Mouse (Mus musculus) kidney, embryonic 16.5 days (tissue): Measurements from ENCODE around the gene Lama2. TPM values are rescaled to one million over a fixed set of nuclear protein-coding genes. Genes with fewer than 3 reads are reported as not detected.

Source experiments
- ATAC-seq: fragments of 200-750 bp; cut with Nextera tagmentation; 2 replicates; pipeline ENCODE4 v1.8.0; 2017; ENCODE audit warnings: moderate TSS enrichment; ENCODE audit not compliant: low FRiP score, low TSS enrichment
- H3K27ac ChIP-seq: fragments of 300-500 bp; sonication (generic); 2 replicates; pipeline ENCODE4 v1.5.1; 2014; ENCODE audit warnings: low read length
- H3K27me3 ChIP-seq: fragments of 300-500 bp; sonication (generic); 2 replicates; pipeline ENCODE4 v1.6.1; 2014; ENCODE audit warnings: low read length, control low read depth, mixed read lengths; ENCODE audit not compliant: insufficient read depth
- H3K36me3 ChIP-seq: fragments of 300-500 bp; sonication (generic); 2 replicates; pipeline ENCODE4 v1.6.1; 2014; ENCODE audit warnings: low read length, control low read depth, mixed read lengths; ENCODE audit not compliant: insufficient read depth
- H3K4me1 ChIP-seq: fragments of 300-500 bp; sonication (generic); 2 replicates; pipeline ENCODE4 v1.6.1; 2014; ENCODE audit warnings: low read length, control low read depth, mixed read lengths; ENCODE audit not compliant: insufficient read depth
- H3K4me2 ChIP-seq: fragments of 300-500 bp; sonication (generic); replicated peaks from 2 replicates; pipeline ENCODE4 v1.6.1; 2014; ENCODE audit warnings: low read depth, low read length
- H3K4me3 ChIP-seq: fragments of 300-500 bp; sonication (generic); 2 replicates; pipeline ENCODE4 v1.5.1; 2014; ENCODE audit warnings: mild to moderate bottlenecking, low read length
- H3K9ac ChIP-seq: fragments of 300-500 bp; sonication (generic); replicated peaks from 2 replicates; pipeline ENCODE4 v1.6.1; 2014; ENCODE audit warnings: low read length
- H3K9me3 ChIP-seq: fragments of 300-500 bp; sonication (generic); 2 replicates; pipeline ENCODE4 v1.6.1; 2016; ENCODE audit warnings: low read length, control low read depth
- WGBS: fragments of 180-500 bp; shearing (Covaris S2); extraction: QIAGEN DNeasy Blood & Tissue Kit; methylation state at CpG from one replicate; pipeline ENCODE4 v1.1.7; 2014; 5-methylcytosine and 5-hydroxymethylcytosine counted together
- polyA plus RNA-seq: library from polyadenylated mRNA; unstranded; fragments of >200 nt; fragmentation: Nextera tagmentation; extraction: Ambion mirVana; gene quantifications from 2 replicates; pipeline ENCODE4 v1.2.1, GENCODE M21; 2015

Gene Lama2
- polyA plus RNA-seq, 1 experiment from 2014 or later: 12.7 TPM

DNA sequence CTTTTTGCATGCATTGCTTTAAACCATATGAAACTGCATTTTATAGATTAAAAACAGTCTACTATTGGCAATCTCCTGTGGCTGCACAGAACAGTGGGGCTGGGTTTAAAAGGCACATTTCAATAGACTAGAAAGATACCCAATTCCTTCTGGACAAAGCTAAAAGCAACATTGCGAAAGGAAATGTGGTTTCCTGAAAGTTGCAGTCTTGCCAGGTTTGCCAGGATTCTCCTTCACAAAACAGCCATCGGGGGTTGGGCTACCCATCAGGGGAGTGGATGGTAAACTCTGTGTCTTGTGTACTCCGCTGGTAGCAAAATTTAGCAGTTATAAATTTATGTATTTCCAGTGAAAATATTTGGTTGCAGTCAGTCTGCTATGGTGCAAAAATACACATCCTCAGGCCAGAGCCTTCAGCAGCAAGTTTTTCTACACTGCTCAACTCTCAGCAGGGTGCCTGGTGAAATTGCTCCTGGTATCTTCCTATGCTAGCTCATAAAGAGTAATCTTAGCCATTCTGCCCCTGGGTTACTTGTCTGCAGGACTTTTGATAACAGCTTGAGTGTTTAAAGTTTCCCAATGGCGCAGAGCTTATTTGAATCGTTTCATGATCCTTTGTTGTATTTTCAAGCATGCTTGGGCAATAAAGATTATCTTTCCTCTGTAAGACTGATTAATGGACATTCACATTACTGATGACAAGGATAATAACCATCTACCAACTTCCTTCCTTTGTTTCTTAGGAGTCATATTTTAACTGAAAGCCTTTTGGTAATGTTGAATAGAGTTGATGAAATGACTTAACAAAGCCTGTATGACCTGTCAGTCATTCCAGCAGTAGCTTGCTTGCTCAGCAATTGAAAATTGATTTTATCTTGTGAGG, 205.7 kb downstream of the Lama2 start:
- Histone ChIP-seq H3K4me1 (no peaks in the 10 kb centered on the region), H3K27me3 (no peaks in the 10 kb centered on the region), H3K4me3 (no peak overlapping the region), H3K36me3 (no peaks in the 10 kb centered on the region), H3K27ac (no peak overlapping the region), H3K4me2 (no peak overlapping the region), H3K9ac (no peak overlapping the region), H3K9me3 (no peaks in the 10 kb centered on the region)
- WGBS: 61% methylated on average over 5 of the region's 5 CpGs
- no peak for ATAC-seq

DNA sequence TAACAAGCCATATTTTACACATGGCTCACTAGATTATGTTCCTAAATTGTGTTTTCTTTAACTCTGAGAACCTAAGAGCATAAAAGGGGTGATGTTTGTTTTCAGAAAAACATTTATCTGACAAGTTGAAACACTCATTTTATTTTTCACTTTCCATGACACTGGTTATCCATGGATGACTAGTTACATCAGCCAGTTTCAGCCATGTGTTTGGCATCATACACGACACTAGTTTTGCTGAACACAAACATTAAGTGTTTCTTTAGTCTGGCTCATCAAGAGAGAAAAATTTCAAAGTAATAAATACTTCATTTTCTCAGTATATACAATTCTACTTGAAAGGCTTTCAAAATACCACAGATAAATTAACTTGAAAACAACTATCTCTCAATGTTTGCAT, 228.8 kb downstream of the Lama2 start:
- H3K9me3 ChIP-seq: no peaks in the 10 kb centered on the region
- ATAC-seq: no peak
- no peak overlapping the region for H3K4me2 ChIP-seq
- H3K4me1 ChIP-seq: peaks cover 7% of the 10 kb centered on the region
- no peak overlapping the region for H3K4me3 ChIP-seq
- H3K27ac ChIP-seq: no peak overlapping the region
- no peaks in the 10 kb centered on the region for H3K27me3 ChIP-seq
- no peaks in the 10 kb centered on the region for H3K36me3 ChIP-seq
- 52% methylated on average over 1 of the region's 1 CpGs for WGBS
- H3K9ac ChIP-seq: no peak overlapping the region

DNA sequence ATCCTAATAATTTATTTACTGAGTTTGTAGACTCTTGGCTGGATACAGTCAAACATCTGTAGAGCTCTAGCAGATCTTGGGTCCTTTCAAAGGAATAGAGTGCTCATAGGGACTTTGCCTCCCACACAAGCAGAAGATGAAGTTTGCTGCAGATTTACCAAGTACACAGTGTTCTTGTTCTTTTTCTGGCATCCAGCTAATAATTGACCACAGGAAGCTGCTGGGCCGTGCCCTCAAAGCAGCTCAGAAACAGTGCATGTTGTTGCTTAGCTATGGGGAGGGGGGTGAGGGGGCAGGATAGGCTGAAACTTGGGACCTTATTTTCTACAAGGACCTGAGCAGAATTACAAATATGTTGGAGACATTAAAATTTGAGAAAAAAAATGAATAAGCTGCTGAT, 232.0 kb downstream of the Lama2 start:
- H3K27me3 ChIP-seq: no peaks in the 10 kb centered on the region
- H3K4me3 ChIP-seq: no peak overlapping the region
- H3K9me3 ChIP-seq: no peaks in the 10 kb centered on the region
- H3K4me2 ChIP-seq: no peak overlapping the region
- peaks cover 7% of the 10 kb centered on the region for H3K4me1 ChIP-seq
- H3K36me3 ChIP-seq: no peaks in the 10 kb centered on the region
- peak; percentile 94 for ATAC-seq
- no peak overlapping the region for H3K9ac ChIP-seq
- WGBS: 36% methylated on average over 1 of the region's 1 CpGs
- no peak overlapping the region for H3K27ac ChIP-seq

DNA sequence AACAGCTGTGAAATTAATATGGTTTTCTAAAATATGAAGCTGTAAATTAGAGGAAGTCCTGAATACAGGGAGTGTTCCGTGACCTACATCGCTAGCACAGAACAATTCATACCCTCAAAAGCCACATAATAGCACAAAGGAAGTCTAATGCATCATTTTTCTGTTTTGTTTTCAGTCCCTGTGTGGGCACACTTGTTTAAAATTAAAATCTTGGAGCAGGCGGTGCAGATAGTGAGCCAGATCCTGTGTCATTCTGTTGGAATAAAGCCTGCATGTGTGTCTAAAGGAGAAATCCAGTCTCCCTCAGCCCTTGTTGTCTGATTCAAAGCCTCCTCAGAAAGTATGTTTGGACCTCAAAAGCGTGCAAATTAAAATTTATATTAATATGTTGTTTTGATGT, 234.9 kb downstream of the Lama2 start:
- H3K9me3 ChIP-seq: no peaks in the 10 kb centered on the region
- no peaks in the 10 kb centered on the region for H3K36me3 ChIP-seq
- H3K4me1 ChIP-seq: peaks cover 7% of the 10 kb centered on the region
- no peak for ATAC-seq
- no peak overlapping the region for H3K27ac ChIP-seq
- H3K4me2 ChIP-seq: no peak overlapping the region
- no peaks in the 10 kb centered on the region for H3K27me3 ChIP-seq
- H3K9ac ChIP-seq: no peak overlapping the region
- H3K4me3 ChIP-seq: no peak overlapping the region
- WGBS: 77% methylated on average over 4 of the region's 4 CpGs

DNA sequence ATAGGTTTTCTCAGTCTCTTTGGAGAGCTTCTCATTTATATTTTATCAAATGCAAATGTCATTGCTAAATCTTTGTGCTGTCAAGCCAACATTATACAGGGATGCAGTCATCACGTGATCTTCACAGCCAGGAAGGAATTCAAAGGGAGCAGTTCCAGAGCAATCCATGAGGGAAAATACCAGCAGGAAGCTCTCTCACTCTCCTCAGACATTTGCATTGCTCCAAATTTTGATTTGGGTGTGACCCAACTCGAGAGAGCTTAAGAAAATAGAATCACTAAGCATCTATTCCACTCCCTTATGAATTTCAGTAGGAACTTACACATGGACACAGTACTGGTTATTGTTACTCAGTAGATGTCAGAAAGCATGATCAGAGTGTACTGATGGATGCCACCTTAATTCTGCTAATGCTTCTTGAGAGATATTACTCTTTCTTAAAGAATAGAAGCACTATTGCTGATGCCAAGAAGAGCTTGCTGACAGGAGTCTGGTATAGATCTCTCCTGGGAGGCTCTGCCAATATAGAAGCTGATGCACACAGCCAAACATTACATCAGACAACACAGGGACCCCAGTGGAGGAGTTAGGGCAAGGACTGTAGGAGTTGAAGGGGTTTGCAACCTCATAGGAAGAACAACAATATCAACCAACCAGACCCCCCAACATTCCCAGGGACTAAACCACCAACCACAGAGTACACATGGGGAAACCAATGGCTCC, 236.5 kb downstream of the Lama2 start:
- 67% methylated on average over 2 of the region's 2 CpGs for WGBS
- peaks cover 4% of the 10 kb centered on the region; the same call in 1 of the 2 replicates for H3K4me1 ChIP-seq
- no peaks in the 10 kb centered on the region for H3K27me3 ChIP-seq
- ATAC-seq: no peak
- H3K9ac ChIP-seq: no peak overlapping the region
- H3K9me3 ChIP-seq: no peaks in the 10 kb centered on the region
- H3K27ac ChIP-seq: no peak overlapping the region
- no peak overlapping the region for H3K4me3 ChIP-seq
- H3K4me2 ChIP-seq: no peak overlapping the region
- no peaks in the 10 kb centered on the region for H3K36me3 ChIP-seq

DNA sequence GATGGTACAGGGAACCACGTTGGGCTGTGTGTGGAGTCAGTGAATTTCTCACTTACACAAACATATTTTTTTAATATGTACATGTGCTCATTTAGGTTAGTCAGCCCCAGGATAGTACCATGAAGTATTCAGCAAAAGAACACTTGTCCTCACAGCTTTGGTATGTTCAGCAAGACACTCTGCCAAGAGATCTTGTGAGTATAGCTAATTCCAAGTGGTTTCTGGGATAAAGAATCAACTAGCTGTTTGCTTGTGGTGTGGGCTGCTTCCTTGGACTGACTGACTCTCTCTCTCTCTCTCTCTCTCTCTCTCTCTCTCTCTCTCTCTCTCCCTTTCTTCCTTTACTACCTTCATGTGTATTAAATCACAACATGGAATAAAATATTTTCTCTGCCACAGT, 241.3 kb downstream of the Lama2 start:
- WGBS: 34% methylated on average over 1 of the region's 1 CpGs

DNA sequence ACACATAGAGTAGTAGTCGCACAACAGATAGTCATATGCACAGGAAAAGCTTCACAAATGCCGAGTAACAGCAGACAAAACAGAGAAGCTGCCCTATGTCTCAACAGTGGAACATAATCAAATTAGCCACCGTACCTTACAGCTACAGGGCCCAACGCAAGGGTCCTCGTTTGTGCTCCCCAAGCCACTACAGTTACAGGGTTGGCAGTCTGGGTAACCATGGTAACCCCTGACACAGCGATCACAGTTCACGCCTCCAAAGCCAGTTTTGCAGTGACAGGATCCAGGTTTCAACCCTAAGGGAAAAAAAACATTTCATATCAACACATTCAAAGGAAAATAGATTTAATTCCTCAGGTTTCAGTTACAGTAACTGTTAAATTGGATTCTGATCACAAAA, 275.3 kb downstream of the Lama2 start:
- H3K36me3 ChIP-seq: no peaks in the 10 kb centered on the region
- no peak overlapping the region for H3K4me2 ChIP-seq
- H3K27me3 ChIP-seq: no peaks in the 10 kb centered on the region
- no peaks in the 10 kb centered on the region for H3K4me1 ChIP-seq
- H3K4me3 ChIP-seq: no peak overlapping the region
- WGBS: 45% methylated on average over 7 of the region's 7 CpGs
- no peak overlapping the region for H3K9ac ChIP-seq
- peaks cover 6% of the 10 kb centered on the region; the same call in 1 of the 2 replicates for H3K9me3 ChIP-seq
- H3K27ac ChIP-seq: no peak overlapping the region
- ATAC-seq: no peak

More for the DNA sequence above, 241.3 kb downstream of the Lama2 start:
- no peak overlapping the region for H3K9ac ChIP-seq
- H3K27ac ChIP-seq: no peak overlapping the region
- no peak overlapping the region for H3K4me2 ChIP-seq
- no peak overlapping the region for H3K4me3 ChIP-seq
- ATAC-seq: no peak
- H3K27me3 ChIP-seq: no peaks in the 10 kb centered on the region
- H3K9me3 ChIP-seq: no peaks in the 10 kb centered on the region
- no peaks in the 10 kb centered on the region for H3K36me3 ChIP-seq
- no peaks in the 10 kb centered on the region for H3K4me1 ChIP-seq

DNA sequence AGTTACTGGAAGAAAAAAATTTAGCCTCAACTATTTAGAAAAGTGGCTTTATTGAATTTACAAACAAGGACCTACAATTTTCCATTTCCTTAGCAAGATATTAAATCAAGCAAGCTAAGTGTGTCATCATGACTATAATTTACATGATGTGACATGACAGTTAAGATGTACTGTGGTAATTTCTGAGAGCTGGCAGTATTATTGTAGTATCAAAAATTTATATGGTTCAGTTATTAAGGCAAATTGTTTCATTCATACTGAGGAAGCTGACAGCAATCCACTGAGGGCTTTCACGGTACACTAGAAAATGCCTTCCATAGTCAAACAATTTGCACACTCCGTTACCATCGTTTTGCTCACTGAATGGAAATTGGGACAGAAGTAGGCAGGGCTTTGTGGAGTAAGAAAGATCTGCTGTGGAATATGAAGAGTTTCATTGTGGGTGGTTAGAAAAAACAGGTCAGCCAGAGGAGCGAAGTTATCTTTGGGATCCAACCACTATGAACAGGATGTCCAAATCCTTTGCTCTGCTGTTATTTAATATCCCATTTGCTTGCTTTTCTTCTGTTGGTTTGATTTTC, 297.1 kb downstream of the Lama2 start:
- Histone ChIP-seq H3K27me3 (no peaks in the 10 kb centered on the region), H3K27ac (no peak overlapping the region), H3K36me3 (no peaks in the 10 kb centered on the region), H3K4me3 (no peak overlapping the region), H3K9ac (no peak overlapping the region), H3K4me2 (no peak overlapping the region), H3K9me3 (no peaks in the 10 kb centered on the region), H3K4me1 (no peaks in the 10 kb centered on the region)
- WGBS: 84% methylated on average over 4 of the region's 4 CpGs
- ATAC-seq: no peak

DNA sequence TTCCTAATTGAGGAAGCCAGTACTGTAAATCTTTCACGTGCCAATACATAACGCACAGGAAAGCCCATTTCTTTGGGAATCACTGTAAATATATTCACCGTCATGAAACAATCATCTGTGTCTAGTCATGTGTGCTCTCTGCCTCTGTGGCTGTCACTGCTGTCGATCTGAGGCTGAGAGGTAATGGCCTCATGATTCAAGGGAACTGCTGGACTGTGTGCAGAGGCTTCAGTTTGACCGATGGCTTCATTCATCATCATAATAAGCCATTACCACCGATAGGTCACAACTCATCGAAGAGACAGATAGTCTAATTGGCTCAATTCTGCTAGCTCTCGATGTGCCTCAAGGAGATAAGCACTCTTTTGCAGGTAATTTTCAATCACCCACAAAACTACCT, 312.1 kb downstream of the Lama2 start:
- no peak overlapping the region for H3K27ac ChIP-seq
- H3K27me3 ChIP-seq: no peaks in the 10 kb centered on the region
- H3K36me3 ChIP-seq: no peaks in the 10 kb centered on the region
- no peak for ATAC-seq
- no peaks in the 10 kb centered on the region for H3K4me1 ChIP-seq
- no peak overlapping the region for H3K4me2 ChIP-seq
- H3K9me3 ChIP-seq: no peaks in the 10 kb centered on the region
- 64% methylated on average over 8 of the region's 8 CpGs for WGBS
- H3K4me3 ChIP-seq: no peak overlapping the region
- no peak overlapping the region for H3K9ac ChIP-seq

DNA sequence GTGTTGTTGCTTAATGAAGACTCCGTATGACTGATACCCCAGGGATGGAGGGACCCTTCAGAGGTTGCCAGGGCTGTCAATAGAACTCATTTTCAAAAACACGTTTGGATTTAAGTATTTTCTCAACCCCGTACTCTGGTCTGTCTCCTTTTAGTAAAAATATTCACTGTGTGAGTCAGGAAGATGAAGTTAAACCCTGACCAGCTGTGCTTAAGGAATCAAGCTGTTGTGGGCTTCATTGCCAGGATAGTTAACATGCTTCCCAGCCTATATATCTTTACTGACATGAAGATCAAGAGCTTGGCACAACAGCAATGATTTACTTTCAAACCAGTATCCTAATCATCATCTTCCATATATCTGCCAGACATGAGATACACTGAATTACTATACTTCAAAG, 314.3 kb downstream of the Lama2 start:
- 55% methylated on average over 3 of the region's 3 CpGs for WGBS
- H3K4me1 ChIP-seq: no peaks in the 10 kb centered on the region
- no peak overlapping the region for H3K27ac ChIP-seq
- no peak overlapping the region for H3K9ac ChIP-seq
- no peak overlapping the region for H3K4me2 ChIP-seq
- H3K4me3 ChIP-seq: no peak overlapping the region
- no peaks in the 10 kb centered on the region for H3K27me3 ChIP-seq
- no peak for ATAC-seq
- no peaks in the 10 kb centered on the region for H3K9me3 ChIP-seq
- no peaks in the 10 kb centered on the region for H3K36me3 ChIP-seq
